Mouse (Mus musculus) olfactory bulb, adult 2 months (tissue): ENCODE data around the gene Rnf181.

Experiments used
- CTCF ChIP-seq: fragments of 200-500 bp; IDR thresholded peaks from 2 replicates; pipeline ENCODE4 v1.5.1; 2012; ENCODE audit warnings: low read depth, mild to moderate bottlenecking, low read length, moderate library complexity; ENCODE audit not compliant: insufficient read depth
- POLR2A ChIP-seq: fragments of 200-500 bp; IDR thresholded peaks from 2 replicates; pipeline ENCODE4 v1.6.1; 2012; ENCODE audit warnings: mild to moderate bottlenecking, low read depth, low read length, moderate library complexity; ENCODE audit not compliant: insufficient read depth

- TF ChIP-seq POLR2A (no peak), CTCF (no peak)
These were observed 48.4 kb upstream of the Rnf181 start for GRCm38 (mm10) chr6:72415181-72415580.
